Mouse (Mus musculus): ENCODE measurements around the gene Wasf3.

- TF ChIP-seq CTCF (IDR thresholded peaks at IDR 0.05; ENCODE audit: borderline replicate concordance, insufficient read depth, low read depth, low read length) (no peak), POLR2A (IDR thresholded peaks at IDR 0.05; ENCODE audit: borderline replicate concordance, insufficient read depth, low read length) (no peak)
These were observed 12.5 kb downstream of the Wasf3 start for GRCm38 (mm10) chr5:146397253-146397652.

Measured in cerebellum, adult 2 months (tissue).